In the genomic region with DNA sequence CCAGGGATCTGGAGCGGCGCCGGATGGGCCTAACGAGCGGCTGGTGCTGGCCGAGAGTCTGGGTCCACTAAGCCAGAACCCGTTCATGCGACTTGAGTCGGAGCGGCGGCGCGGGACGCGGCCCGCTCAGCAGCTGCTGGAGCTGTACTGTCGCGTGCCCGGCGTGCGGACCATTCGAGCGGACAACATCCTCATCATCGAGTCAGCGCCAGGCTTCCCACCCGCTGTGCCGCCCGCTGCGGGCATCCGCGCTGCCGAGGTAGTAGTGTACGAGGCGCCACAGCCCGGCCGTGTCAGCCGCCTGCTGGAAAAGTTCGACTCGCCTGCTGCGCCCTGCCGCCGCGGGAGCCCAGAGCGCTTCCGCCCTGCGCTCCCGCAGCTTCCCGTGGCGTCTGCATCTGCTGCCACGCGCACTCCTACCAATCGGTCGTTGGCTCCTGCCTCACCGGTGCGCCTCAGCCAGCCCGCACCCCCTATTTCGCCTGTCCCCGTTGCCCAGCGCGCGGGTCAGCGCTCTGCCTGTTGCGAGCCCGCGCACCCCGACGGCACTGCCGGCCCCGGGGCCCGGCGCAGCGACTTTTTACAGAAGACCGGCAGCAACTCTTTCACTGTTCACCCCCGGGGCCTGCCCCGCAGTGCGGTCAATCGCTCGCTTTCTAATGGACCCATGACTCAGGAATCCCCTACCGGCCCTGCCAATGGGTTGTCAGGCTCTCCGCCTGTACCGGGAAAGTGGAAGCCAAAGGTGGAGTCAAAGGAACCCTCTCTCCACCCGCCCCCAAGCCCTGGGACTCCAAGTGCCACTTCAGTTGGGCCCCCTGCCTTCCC, we compare ENCODE assay signal across 8 mouse cellular contexts. TPM values are rescaled to one million over a fixed set of nuclear protein-coding genes. Genes with fewer than 3 reads are reported as not detected.
A peak's percentile ranks its signal among the peaks of the same experiment; 100 is the strongest.
DNase-seq lines count a peak whose midpoint lies in the region; ATAC-seq and TF ChIP-seq lines count a peak whose summit lies in the region.

No protein-coding gene starts in this region.

- TF ChIP-seq CTCF in layer of hippocampus, adult 2 months (conservative IDR thresholded peaks at IDR 0.05), result no peak

- WGBS in forebrain, embryonic 12.5 days, result under 1% methylated on average over 74 of the region's 82 CpGs
- WGBS in stomach, embryonic 16.5 days, result under 1% methylated on average over 82 of the region's 82 CpGs

- H3K4me3 ChIP-seq in layer of hippocampus, adult 2 months, result peak overlapping the region; percentile 95
- H3K4me3 ChIP-seq in forebrain, embryonic 12.5 days (replicated peaks), result peak overlapping the region; percentile 79
- H3K4me3 ChIP-seq in megakaryocyte, embryonic 14.5 days (replicated peaks), result peak overlapping the region; percentile 96
- H3K4me3 ChIP-seq in stomach, embryonic 16.5 days (replicated peaks; ENCODE audit: low read length), result peak overlapping the region; percentile 72

- peaks cover 5% of the 10 kb centered on the region; the same call in 1 of the 2 replicates for H3K36me3 ChIP-seq in forebrain, embryonic 12.5 days (replicated peaks)
- peaks cover 27% of the 10 kb centered on the region for H3K36me3 ChIP-seq in megakaryocyte, embryonic 14.5 days (replicated peaks; ENCODE audit: low read length)
- H3K36me3 ChIP-seq in stomach, embryonic 16.5 days (ENCODE audit: control insufficient read depth, insufficient read depth, low read length), result no peaks in the 10 kb centered on the region

- DNase-seq in layer of hippocampus, adult 2 months (ENCODE audit: low spot score in 2 of 2), result no peak
- no peak for DNase-seq in layer of hippocampus, adult 11-12 months (ENCODE audit: low spot score)
- peak; percentile 51 for DNase-seq in adrenal gland, postnatal 36 days
- DNase-seq in kidney, adult 9 months, result peak; percentile 40
- DNase-seq in urinary bladder, postnatal 4 days (ENCODE audit: low spot score in 2 of 2), result no peak

- peaks cover 24% of the 10 kb centered on the region for H3K27me3 ChIP-seq in forebrain, embryonic 12.5 days
- H3K27me3 ChIP-seq in megakaryocyte, embryonic 14.5 days (replicated peaks), result no peaks in the 10 kb centered on the region
- H3K27me3 ChIP-seq in stomach, embryonic 16.5 days (ENCODE audit: control insufficient read depth, insufficient read depth, low read length), result peaks cover 7% of the 10 kb centered on the region; the same call in 1 of the 2 replicates

- H3K4me2 ChIP-seq in forebrain, embryonic 12.5 days, result peak overlapping the region; percentile 99
- H3K4me2 ChIP-seq in stomach, embryonic 16.5 days (ENCODE audit: low read depth, low read length), result peak overlapping the region; percentile 85

- peak overlapping the region; percentile 68 for H3K9ac ChIP-seq in forebrain, embryonic 12.5 days
- H3K9ac ChIP-seq in stomach, embryonic 16.5 days (ENCODE audit: low read length), result peak overlapping the region; percentile 82

- peaks cover 49% of the 10 kb centered on the region for H3K4me1 ChIP-seq in forebrain, embryonic 12.5 days
- H3K4me1 ChIP-seq in megakaryocyte, embryonic 14.5 days, result peaks cover 71% of the 10 kb centered on the region
- H3K4me1 ChIP-seq in stomach, embryonic 16.5 days (ENCODE audit: control insufficient read depth, insufficient read depth, low read length), result peaks cover 36% of the 10 kb centered on the region

- no peaks in the 10 kb centered on the region for H3K9me3 ChIP-seq in forebrain, embryonic 12.5 days
- no peaks in the 10 kb centered on the region for H3K9me3 ChIP-seq in megakaryocyte, embryonic 14.5 days
- no peaks in the 10 kb centered on the region for H3K9me3 ChIP-seq in stomach, embryonic 16.5 days (replicated peaks; ENCODE audit: control insufficient read depth, low read length)

- ATAC-seq in forebrain, embryonic 12.5 days (ENCODE audit: low FRiP score), result peak; percentile 24
- ATAC-seq in stomach, embryonic 16.5 days (ENCODE audit: insufficient read depth, low FRiP score), result no peak

- peak overlapping the region; percentile 88 for H3K27ac ChIP-seq in layer of hippocampus, adult 2 months
- H3K27ac ChIP-seq in forebrain, embryonic 12.5 days, result 0 out of 2 replicates have a peak overlapping the region, but pooled peaks have one; percentile 36
- H3K27ac ChIP-seq in stomach, embryonic 16.5 days (ENCODE audit: low read length), result peak overlapping the region; percentile 60

RNA-seq across cellular contexts. Expression of a gene that starts 0.6 kb away (rescaled TPM):
- 10 to 100 TPM; 21.5 to 23.8 TPM for total RNA-seq in layer of hippocampus, adult 2 months (2021)
- 1 to 10 TPM; 8.7 to 9.2 TPM for total RNA-seq in adrenal gland, postnatal 36 days (2021)
- polyA plus RNA-seq in forebrain, embryonic 12.5 days (2016; fragmentation: Nextera tagmentation; extraction: Ambion mirVana), result 9.3 and 10.0 TPM in 2 replicates
- polyA plus RNA-seq in megakaryocyte, embryonic 14.5 days (2012; ENCODE audit: insufficient read depth, low replicate concordance), result 11.9 and 12.9 TPM in 2 replicates
- 17.9 and 19.0 TPM in 2 replicates for polyA plus RNA-seq in stomach, embryonic 16.5 days (2015; fragmentation: Nextera tagmentation; extraction: Ambion mirVana)

RNA-seq across cellular contexts. Expression of a gene that starts 7.8 kb away (rescaled TPM):
- total RNA-seq in layer of hippocampus, adult 2 months (2021), result 10 to 100 TPM; 35.1 to 35.8 TPM
- total RNA-seq in adrenal gland, postnatal 36 days (2021), result 10 to 100 TPM; 22.6 to 38.8 TPM
- polyA plus RNA-seq in forebrain, embryonic 12.5 days (2016; fragmentation: Nextera tagmentation; extraction: Ambion mirVana), result 17.6 and 18.1 TPM in 2 replicates
- polyA plus RNA-seq in megakaryocyte, embryonic 14.5 days (2012; ENCODE audit: insufficient read depth, low replicate concordance), result 16.3 and 20.0 TPM in 2 replicates
- polyA plus RNA-seq in stomach, embryonic 16.5 days (2015; fragmentation: Nextera tagmentation; extraction: Ambion mirVana), result 19.5 and 20.2 TPM in 2 replicates

RNA-seq across cellular contexts. Expression of a gene that starts 9.2 kb away (rescaled TPM):
- 10 to 100 TPM; 64.5 to 69.3 TPM for total RNA-seq in layer of hippocampus, adult 2 months (2021)
- 10 to 100 TPM; 43.8 to 45.1 TPM for total RNA-seq in adrenal gland, postnatal 36 days (2021)
- polyA plus RNA-seq in forebrain, embryonic 12.5 days (2016; fragmentation: Nextera tagmentation; extraction: Ambion mirVana), result 207 and 224 TPM in 2 replicates
- 34.6 and 160 TPM in 2 replicates for polyA plus RNA-seq in megakaryocyte, embryonic 14.5 days (2012; ENCODE audit: insufficient read depth, low replicate concordance)
- polyA plus RNA-seq in stomach, embryonic 16.5 days (2015; fragmentation: Nextera tagmentation; extraction: Ambion mirVana), result 199 TPM in 2 replicates

RNA-seq across cellular contexts. Expression of a gene that starts 9.3 kb away (rescaled TPM):
- 10 to 100 TPM; 84.6 to 84.7 TPM for total RNA-seq in layer of hippocampus, adult 2 months (2021)
- total RNA-seq in adrenal gland, postnatal 36 days (2021), result 10 to 100 TPM; 76.5 to 81.3 TPM
- polyA plus RNA-seq in forebrain, embryonic 12.5 days (2016; fragmentation: Nextera tagmentation; extraction: Ambion mirVana), result 134 and 141 TPM in 2 replicates
- 3.1 and 14.8 TPM in 2 replicates for polyA plus RNA-seq in megakaryocyte, embryonic 14.5 days (2012; ENCODE audit: insufficient read depth, low replicate concordance)
- 123 and 134 TPM in 2 replicates for polyA plus RNA-seq in stomach, embryonic 16.5 days (2015; fragmentation: Nextera tagmentation; extraction: Ambion mirVana)

RNA-seq across cellular contexts. Expression of a gene that starts 16.3 kb away (rescaled TPM):
- 1 to 10 TPM; 2.2 to 2.4 TPM for total RNA-seq in layer of hippocampus, adult 2 months (2021)
- 1 to 10 TPM; 4.1 to 4.8 TPM for total RNA-seq in adrenal gland, postnatal 36 days (2021)
- polyA plus RNA-seq in forebrain, embryonic 12.5 days (2016; fragmentation: Nextera tagmentation; extraction: Ambion mirVana), result 4.2 and 6.0 TPM in 2 replicates
- 1.1 TPM in 1 of 2 replicates, not detected in the other for polyA plus RNA-seq in megakaryocyte, embryonic 14.5 days (2012; ENCODE audit: insufficient read depth, low replicate concordance)
- polyA plus RNA-seq in stomach, embryonic 16.5 days (2015; fragmentation: Nextera tagmentation; extraction: Ambion mirVana), result 10.1 and 12.8 TPM in 2 replicates

Comparison
In these comparisons a context has a peak if more than half of its experiments do, and no peak if none do; other contexts are left out.
1. DNase-seq: peak in adrenal gland, postnatal 36 days (2 of 2) and kidney, adult 9 months (single experiment); none in layer of hippocampus, adult 2 months (0 of 2), layer of hippocampus, adult 11-12 months (single experiment) and urinary bladder, postnatal 4 days (0 of 2).
2. H3K27ac ChIP-seq: peak in every context shown above with its lines; median percentile 88 in layer of hippocampus, adult 2 months; 60 in stomach, embryonic 16.5 days; 36 in forebrain, embryonic 12.5 days.
3. Peak in every context shown above with its lines, with median percentiles within 50 percentile points of each other: H3K4me3 ChIP-seq.